ENCODE assay signal across 24 mouse cellular contexts in the genomic region with DNA sequence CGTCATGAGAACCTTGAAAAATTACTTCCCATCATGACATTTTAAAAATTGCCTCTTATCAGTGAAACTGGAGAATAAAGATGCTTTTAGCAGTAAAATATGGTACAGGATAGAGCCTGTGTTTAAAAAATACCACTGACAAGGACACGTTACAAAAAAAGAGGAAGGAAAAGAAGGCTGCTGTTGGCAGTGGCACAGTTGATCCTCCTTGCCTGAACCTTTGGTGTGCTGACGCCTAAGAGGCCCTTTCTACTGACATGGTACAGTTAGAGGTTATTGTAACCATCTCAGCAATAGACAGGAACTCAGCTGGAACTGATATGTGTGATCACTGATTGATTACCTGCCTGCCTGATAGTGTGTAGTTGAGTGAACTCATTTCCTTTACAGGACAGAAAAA.
"Had no signal": no experiment of that assay in that cellular context is flagged by ENCODE, and none has a peak within 500 bp of the region (broad histone marks: within the 10 kb centered on the region; RNA-seq: fewer than 3 reads in every experiment).

No protein-coding gene starts in this region.

- DNase-seq: kidney, adult 8-10 months; kidney, postnatal 10 days; kidney, postnatal 36 days; left cerebral cortex, postnatal 4 days; liver, postnatal 0 days; lung, embryonic 14.5 days; right cerebral cortex, adult 18-20 months; right cerebral cortex, postnatal 14 days; right cerebral cortex, postnatal 4 days; thymus, adult 2 months; thymus, postnatal 14 days; thymus, postnatal 4 days had no signal

- ATAC-seq: liver, postnatal 0 days; lung, postnatal 0 days; midbrain, embryonic 15.5 days had no signal

- H3K36me3 ChIP-seq: kidney, embryonic 15.5 days; limb, embryonic 12.5 days; limb, embryonic 15.5 days; midbrain, embryonic 12.5 days; midbrain, embryonic 15.5 days; neural tube, embryonic 12.5 days; neural tube, embryonic 15.5 days had no signal

- H3K4me2 ChIP-seq: kidney, embryonic 15.5 days; limb, embryonic 12.5 days; limb, embryonic 15.5 days; liver, embryonic 11.5 days; lung, embryonic 14.5 days; midbrain, embryonic 12.5 days; midbrain, embryonic 15.5 days; neural tube, embryonic 12.5 days; neural tube, embryonic 15.5 days had no signal

- H3K27ac ChIP-seq: kidney, embryonic 15.5 days; limb, embryonic 12.5 days; limb, embryonic 15.5 days; liver, embryonic 14.5 days; macrophage; midbrain, embryonic 12.5 days; midbrain, embryonic 15.5 days; neural tube, embryonic 12.5 days; neural tube, embryonic 15.5 days; stomach, postnatal 0 days had no signal

- H3K9ac ChIP-seq: kidney, embryonic 15.5 days; limb, embryonic 12.5 days; limb, embryonic 15.5 days; liver, embryonic 14.5 days; liver, postnatal 0 days; lung, embryonic 14.5 days; midbrain, embryonic 12.5 days; midbrain, embryonic 15.5 days; neural tube, embryonic 12.5 days; neural tube, embryonic 15.5 days had no signal

- H3K4me3 ChIP-seq: kidney, embryonic 15.5 days; limb, embryonic 12.5 days; limb, embryonic 15.5 days; midbrain, embryonic 12.5 days; midbrain, embryonic 15.5 days; neural tube, embryonic 12.5 days; neural tube, embryonic 15.5 days had no signal

- H3K9me3 ChIP-seq: kidney, embryonic 15.5 days; limb, embryonic 12.5 days; limb, embryonic 15.5 days; midbrain, embryonic 12.5 days; midbrain, embryonic 15.5 days; neural tube, embryonic 12.5 days; neural tube, embryonic 15.5 days had no signal
